Mouse (Mus musculus) midbrain, embryonic 12.5 days (tissue): ENCODE results near the gene Pnliprp2. TPM values are rescaled to one million over a fixed set of nuclear protein-coding genes. Genes with fewer than 3 reads are reported as not detected.

Experiments used
- ATAC-seq: fragments of 200-750 bp; cut with Nextera tagmentation; 2 replicates; pipeline ENCODE4 v1.8.0; 2017; ENCODE audit warnings: low read depth, moderate TSS enrichment, moderate library complexity; ENCODE audit not compliant: low FRiP score
- H3K27ac ChIP-seq: fragments of 300-500 bp; sonication (generic); replicated peaks from 2 replicates; pipeline ENCODE4 v1.5.1; 2016; ENCODE audit warnings: mild to moderate bottlenecking
- H3K27me3 ChIP-seq: fragments of 300-500 bp; sonication (generic); 2 replicates; pipeline ENCODE4 v1.6.1; 2016; ENCODE audit warnings: mild to moderate bottlenecking
- H3K36me3 ChIP-seq: fragments of 300-500 bp; sonication (generic); 2 replicates; pipeline ENCODE4 v1.6.1; 2016
- H3K4me1 ChIP-seq: fragments of 300-500 bp; sonication (generic); 2 replicates; pipeline ENCODE4 v1.6.1; 2016
- H3K4me2 ChIP-seq: fragments of 300-500 bp; sonication (generic); replicated peaks from 2 replicates; pipeline ENCODE4 v1.6.1; 2016; ENCODE audit warnings: mild to moderate bottlenecking, moderate library complexity
- H3K4me3 ChIP-seq: fragments of 300-500 bp; sonication (generic); 2 replicates; pipeline ENCODE4 v1.5.1; 2016; ENCODE audit warnings: mild to moderate bottlenecking
- H3K9ac ChIP-seq: fragments of 300-500 bp; sonication (generic); replicated peaks from 2 replicates; pipeline ENCODE4 v1.6.1; 2016; ENCODE audit warnings: mild to moderate bottlenecking, moderate library complexity
- H3K9me3 ChIP-seq: fragments of 300-500 bp; sonication (generic); 2 replicates; pipeline ENCODE4 v1.6.1; 2016; ENCODE audit warnings: mild to moderate bottlenecking
- WGBS: fragments of 180-500 bp; shearing (Covaris S2); methylation state at CpG from one replicate; pipeline ENCODE4 v1.1.7; 2016; 5-methylcytosine and 5-hydroxymethylcytosine counted together
- polyA plus RNA-seq: library from polyadenylated mRNA; unstranded; fragments of >200 nt; fragmentation: Nextera tagmentation; extraction: Ambion mirVana; gene quantifications from 2 replicates; pipeline ENCODE4 v1.2.1, GENCODE M21; 2016

Pnliprp2 gene
- polyA plus RNA-seq, 1 experiment from 2014 or later = not detected

- no peak for ATAC-seq
- WGBS = 74% methylated on average over 2 of the region's 2 CpGs
Measured at GRCm38 (mm10) chr19:58751504-58751903, 8.0 kb upstream of the Pnliprp2 start.

GRCm38 (mm10) chr19:58758871-58759270 lies 648 bp upstream of the Pnliprp2 start:
- 95% methylated on average over 4 of the region's 4 CpGs for WGBS

More at GRCm38 (mm10) chr19:58751504-58751903, 8.0 kb upstream of the Pnliprp2 start:
- Histone ChIP-seq H3K4me2 (no peak overlapping the region), H3K27ac (no peak overlapping the region), H3K36me3 (no peaks in the 10 kb centered on the region), H3K9ac (no peak overlapping the region), H3K9me3 (peaks cover 8% of the 10 kb centered on the region; the same call in 1 of the 2 replicates), H3K4me1 (no peaks in the 10 kb centered on the region), H3K4me3 (no peak overlapping the region), H3K27me3 (no peaks in the 10 kb centered on the region)

GRCm38 (mm10) chr19:58762316-58762715 lies 2.8 kb downstream of the Pnliprp2 start:
- Histone ChIP-seq H3K36me3 (no peaks in the 10 kb centered on the region), H3K9me3 (no peaks in the 10 kb centered on the region), H3K9ac (no peak overlapping the region), H3K4me2 (no peak overlapping the region), H3K27me3 (peaks cover 9% of the 10 kb centered on the region; the same call in 1 of the 2 replicates), H3K27ac (no peak overlapping the region), H3K4me1 (peaks cover 6% of the 10 kb centered on the region; the same call in 1 of the 2 replicates), H3K4me3 (no peak overlapping the region)
- 22% methylated on average over 6 of the region's 6 CpGs for WGBS
- no peak for ATAC-seq

More at GRCm38 (mm10) chr19:58758871-58759270, 648 bp upstream of the Pnliprp2 start:
- Histone ChIP-seq H3K9ac (no peak overlapping the region), H3K9me3 (peaks cover 8% of the 10 kb centered on the region; the same call in 1 of the 2 replicates), H3K4me3 (no peak overlapping the region), H3K4me1 (0 out of 2 replicates have a peak, but pooled peaks cover 2% of the 10 kb centered on the region), H3K27ac (no peak overlapping the region), H3K36me3 (no peaks in the 10 kb centered on the region), H3K4me2 (no peak overlapping the region), H3K27me3 (no peaks in the 10 kb centered on the region; the same call in 1 of the 2 replicates)
- no peak for ATAC-seq

DNA sequence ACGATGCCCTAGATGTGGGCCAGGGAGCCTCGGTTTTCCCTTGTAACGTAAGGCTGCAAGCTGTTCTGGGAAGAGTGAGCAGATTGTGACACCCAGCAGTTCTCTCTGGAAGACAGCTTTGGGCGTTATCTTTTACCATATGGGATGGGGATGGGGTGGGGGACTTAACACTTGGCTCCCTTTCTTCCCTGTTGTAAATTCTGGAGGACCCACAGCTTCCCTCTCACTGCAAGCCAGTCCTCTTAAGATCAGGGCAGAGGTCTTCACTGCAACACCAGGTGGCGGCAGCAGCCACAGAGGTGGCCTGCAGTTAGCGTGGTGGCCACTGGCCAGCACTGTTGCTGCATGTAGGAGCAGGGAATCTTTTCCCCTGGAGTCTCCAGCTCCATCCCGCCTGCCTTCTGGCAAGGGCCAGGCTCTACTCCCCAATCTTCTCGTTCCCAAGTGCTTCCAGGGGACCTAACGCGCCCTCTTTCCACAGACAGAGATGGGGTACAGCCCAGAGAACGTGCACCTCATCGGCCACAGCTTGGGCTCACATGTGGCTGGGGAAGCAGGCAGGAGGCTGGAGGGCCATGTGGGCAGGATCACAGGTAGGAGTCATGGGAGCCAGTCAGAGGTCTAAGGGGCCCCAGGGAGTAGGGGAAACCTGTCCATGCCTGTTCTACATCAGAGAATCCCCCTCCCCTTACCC lies 3.5 kb downstream of the Pnliprp2 start:
- no peaks in the 10 kb centered on the region for H3K9me3 ChIP-seq
- H3K4me3 ChIP-seq = no peak overlapping the region
- no peak overlapping the region for H3K9ac ChIP-seq
- H3K36me3 ChIP-seq = no peaks in the 10 kb centered on the region
- H3K4me2 ChIP-seq = 0 out of 2 replicates have a peak overlapping the region, but pooled peaks have one; percentile 17
- ATAC-seq = peak; percentile 56; the same call in 1 of the 2 replicates
- H3K4me1 ChIP-seq = peaks cover 9% of the 10 kb centered on the region; the same call in 1 of the 2 replicates
- no peak overlapping the region for H3K27ac ChIP-seq
- WGBS = 16% methylated on average over 12 of the region's 12 CpGs
- peaks cover 9% of the 10 kb centered on the region; the same call in 1 of the 2 replicates for H3K27me3 ChIP-seq

GRCm38 (mm10) chr19:58767329-58767728 lies 7.8 kb downstream of the Pnliprp2 start:
- Histone ChIP-seq H3K27me3 (peaks cover 19% of the 10 kb centered on the region), H3K4me1 (peaks cover 11% of the 10 kb centered on the region; the same call in 1 of the 2 replicates), H3K9me3 (no peaks in the 10 kb centered on the region), H3K27ac (no peak overlapping the region), H3K4me3 (no peak overlapping the region), H3K9ac (no peak overlapping the region), H3K36me3 (no peaks in the 10 kb centered on the region), H3K4me2 (no peak overlapping the region)
- no peak for ATAC-seq
- WGBS = 25% methylated on average over 6 of the region's 6 CpGs

GRCm38 (mm10) chr19:58776461-58776860 lies 16.9 kb downstream of the Pnliprp2 start:
- Histone ChIP-seq H3K4me2 (no peak overlapping the region), H3K27me3 (no peaks in the 10 kb centered on the region), H3K4me1 (peaks cover 2% of the 10 kb centered on the region; the same call in 1 of the 2 replicates), H3K9ac (no peak overlapping the region), H3K36me3 (no peaks in the 10 kb centered on the region), H3K27ac (no peak overlapping the region), H3K4me3 (no peak overlapping the region), H3K9me3 (no peaks in the 10 kb centered on the region)
- ATAC-seq = no peak
- 82% methylated on average over 5 of the region's 5 CpGs for WGBS

- Histone ChIP-seq H3K36me3 (no peaks in the 10 kb centered on the region), H3K4me2 (no peak overlapping the region), H3K4me1 (peaks cover 17% of the 10 kb centered on the region), H3K27me3 (no peaks in the 10 kb centered on the region), H3K9me3 (no peaks in the 10 kb centered on the region), H3K27ac (no peak overlapping the region), H3K9ac (no peak overlapping the region), H3K4me3 (no peak overlapping the region)
- 39% methylated on average over 4 of the region's 4 CpGs for WGBS
- ATAC-seq = no peak
Measured at GRCm38 (mm10) chr19:58781566-58781965, 22.0 kb downstream of the Pnliprp2 start.

DNA sequence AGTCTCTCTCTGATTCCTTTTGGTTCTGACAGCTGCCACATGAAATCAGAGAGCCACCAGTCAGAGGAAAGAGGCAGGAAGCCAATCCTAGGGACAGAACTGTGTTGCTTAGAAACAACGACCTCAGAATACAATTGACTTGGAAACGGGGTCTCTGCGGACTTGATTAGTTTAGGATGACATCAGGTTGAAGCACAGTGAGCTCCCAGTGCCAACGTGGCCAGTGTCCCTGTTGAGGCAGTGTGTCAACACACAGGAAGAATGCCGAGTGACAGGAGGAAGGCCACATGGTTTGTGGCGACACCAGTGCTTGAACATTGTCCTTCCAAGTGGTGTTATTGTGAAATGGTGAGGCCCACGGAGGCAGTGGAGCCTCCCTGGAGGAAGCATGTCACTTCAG lies 24.4 kb downstream of the Pnliprp2 start:
- peaks cover 17% of the 10 kb centered on the region for H3K4me1 ChIP-seq
- no peak for ATAC-seq
- WGBS = 39% methylated on average over 7 of the region's 7 CpGs

GRCm38 (mm10) chr19:58789194-58789593 lies 29.7 kb downstream of the Pnliprp2 start:
- H3K4me2 ChIP-seq = no peak overlapping the region
- H3K36me3 ChIP-seq = no peaks in the 10 kb centered on the region
- peaks cover 1% of the 10 kb centered on the region; the same call in 1 of the 2 replicates for H3K4me1 ChIP-seq
- no peak overlapping the region for H3K4me3 ChIP-seq
- no peak overlapping the region for H3K9ac ChIP-seq
- H3K27ac ChIP-seq = no peak overlapping the region
- ATAC-seq = no peak
- 82% methylated on average over 11 of the region's 11 CpGs for WGBS
- H3K27me3 ChIP-seq = no peaks in the 10 kb centered on the region
- no peaks in the 10 kb centered on the region for H3K9me3 ChIP-seq

More for the DNA sequence above, 24.4 kb downstream of the Pnliprp2 start:
- Histone ChIP-seq H3K36me3 (no peaks in the 10 kb centered on the region), H3K4me2 (no peak overlapping the region), H3K27ac (no peak overlapping the region; the same call in 1 of the 2 replicates), H3K4me3 (no peak overlapping the region), H3K9me3 (no peaks in the 10 kb centered on the region), H3K27me3 (no peaks in the 10 kb centered on the region), H3K9ac (no peak overlapping the region)

DNA sequence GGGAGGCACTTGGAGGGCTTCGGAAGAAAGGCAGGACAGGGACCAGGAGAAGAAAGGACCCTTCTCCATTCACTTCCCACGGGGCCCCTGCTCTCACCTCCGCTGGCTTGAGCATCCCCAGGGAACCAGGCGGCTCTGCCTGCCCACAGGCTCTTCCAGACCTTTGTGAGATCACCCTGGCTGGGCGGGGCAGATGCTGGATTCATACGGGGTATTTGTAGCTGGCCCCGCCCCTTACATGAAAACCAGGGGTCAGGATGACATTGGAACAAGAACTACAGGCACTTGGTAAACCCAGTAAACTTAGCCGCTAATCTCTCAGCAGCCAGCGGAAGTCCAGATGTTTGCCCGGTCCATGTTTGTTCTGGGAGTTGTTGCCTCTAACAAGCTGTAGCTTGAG lies 34.8 kb downstream of the Pnliprp2 start, which contains the start of gene 1700019N19Rik:
Gene 1700019N19Rik, minus strand, starts transcription at position 178 of the 400 bp plus-strand sequence.
- H3K27me3 ChIP-seq = no peaks in the 10 kb centered on the region
- H3K4me1 ChIP-seq = peaks cover 3% of the 10 kb centered on the region; the same call in 1 of the 2 replicates
- WGBS = 53% methylated on average over 10 of the region's 10 CpGs

DNA sequence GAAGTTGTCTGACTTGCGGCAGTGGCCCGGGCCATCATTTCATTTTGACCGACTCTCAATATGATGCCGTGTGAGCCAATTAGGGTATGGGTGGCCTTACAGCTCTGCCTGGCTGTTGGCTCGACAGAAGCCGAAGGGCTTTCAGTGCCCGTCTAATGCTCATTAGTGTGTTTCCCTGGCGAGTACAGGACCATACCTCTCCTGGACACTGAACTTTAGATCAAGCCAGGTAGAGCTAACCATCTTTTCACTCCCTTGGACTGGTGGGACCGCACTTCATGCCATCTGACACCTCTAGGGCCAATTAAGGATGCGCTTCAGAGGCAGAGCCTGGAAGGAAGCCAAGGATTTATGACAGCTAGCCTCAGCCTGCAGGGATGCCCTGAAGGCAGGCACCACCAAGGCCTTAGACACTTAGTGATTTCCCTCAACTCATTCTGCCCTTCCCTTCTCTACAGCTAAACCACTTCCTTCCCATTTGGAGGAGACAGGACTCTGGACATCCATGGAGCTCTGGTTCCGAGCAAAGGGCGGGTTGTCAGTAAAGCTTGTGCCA lies 35.7 kb downstream of the Pnliprp2 start:
- no peak overlapping the region for H3K9ac ChIP-seq
- H3K4me2 ChIP-seq = no peak overlapping the region
- 82% methylated on average over 12 of the region's 12 CpGs for WGBS
- peaks cover 17% of the 10 kb centered on the region; the same call in 1 of the 2 replicates for H3K36me3 ChIP-seq
- peaks cover 3% of the 10 kb centered on the region; the same call in 1 of the 2 replicates for H3K4me1 ChIP-seq
- no peak overlapping the region for H3K27ac ChIP-seq
- no peaks in the 10 kb centered on the region for H3K27me3 ChIP-seq
- H3K4me3 ChIP-seq = no peak overlapping the region
- ATAC-seq = 0 out of 2 replicates have a peak, but pooled peaks have one; percentile 38
- H3K9me3 ChIP-seq = no peaks in the 10 kb centered on the region

More for the DNA sequence above, 34.8 kb downstream of the Pnliprp2 start, which contains the start of gene 1700019N19Rik:
- no peak for ATAC-seq
- H3K36me3 ChIP-seq = peaks cover 8% of the 10 kb centered on the region; the same call in 1 of the 2 replicates
- H3K4me2 ChIP-seq = no peak within 1 kb of the TSS
- H3K27ac ChIP-seq = no peak within 1 kb of the TSS
- H3K4me3 ChIP-seq = no peak within 1 kb of the TSS
- H3K9me3 ChIP-seq = no peaks in the 10 kb centered on the region
- no peak within 1 kb of the TSS for H3K9ac ChIP-seq
